Mouse (Mus musculus): ENCODE measurements around the gene Tmem30c.

Tmem30c gene

DNA sequence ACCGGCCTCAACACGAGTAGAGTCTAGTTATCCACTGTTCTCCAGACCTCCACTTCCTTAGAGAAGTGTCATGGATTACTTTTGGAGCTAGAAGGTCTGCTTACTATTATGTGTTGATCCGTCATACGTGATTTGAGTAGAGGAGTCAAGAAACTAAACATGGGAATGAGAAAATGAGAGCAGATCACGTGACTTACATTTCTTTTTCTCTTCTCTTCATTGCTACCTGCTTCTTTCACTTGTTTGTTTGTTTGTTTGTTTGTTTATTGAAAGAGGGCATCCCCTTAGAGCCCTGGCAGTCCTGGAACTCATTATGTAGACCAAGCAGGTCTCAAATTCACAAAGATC lies 49.8 kb downstream of the Tmem30c start:
- CTCF ChIA-PET: interaction anchor here (1.6 to 2.2 kb wide), 2 partner anchors 155 to 351 kb away, joined by 4 to 11 read pairs; no protein-coding TSS in a partner anchor

- CTCF ChIA-PET: interaction anchor here (0.7 kb wide), 1 partner anchor 56 kb away, joined by 3 read pairs; no protein-coding TSS in a partner anchor
Measured at GRCm38 (mm10) chr16:57235871-57236510, 56.7 kb downstream of the Tmem30c start.

DNA sequence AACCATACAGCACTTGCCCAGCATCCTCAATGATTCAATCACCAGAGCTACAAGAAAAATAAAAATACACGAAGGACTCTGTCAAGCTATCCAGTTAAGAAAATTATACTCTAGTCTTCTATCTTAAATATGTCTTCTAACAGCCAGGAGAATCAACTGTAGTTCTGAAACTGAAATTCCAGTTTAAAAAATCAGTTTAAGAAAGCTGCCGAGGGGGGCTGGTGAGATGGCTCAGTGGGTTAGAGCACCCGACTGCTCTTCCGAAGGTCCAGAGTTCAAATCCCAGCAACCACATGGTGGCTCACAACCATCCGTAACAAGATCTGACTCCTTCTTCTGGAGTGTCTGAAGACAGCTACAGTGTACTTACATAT lies 60.7 kb downstream of the Tmem30c start:
- CTCF ChIA-PET: interaction anchor here (0.6 to 0.7 kb wide), 2 partner anchors 121 to 1042 kb away, joined by 3 to 11 read pairs; partner anchors contain the start of gene Filip1l

GRCm38 (mm10) chr16:57231089-57231936 lies 61.4 kb downstream of the Tmem30c start, which contains the start of gene Tbc1d23:
Tbc1d23 (minus strand) TSS chr16:57231504.
- CTCF ChIA-PET: interaction anchor here (0.6 to 0.7 kb wide), 3 partner anchors 121 to 1041 kb away, joined by 3 to 11 read pairs (median 4); partner anchors contain the start of gene Filip1l

DNA sequence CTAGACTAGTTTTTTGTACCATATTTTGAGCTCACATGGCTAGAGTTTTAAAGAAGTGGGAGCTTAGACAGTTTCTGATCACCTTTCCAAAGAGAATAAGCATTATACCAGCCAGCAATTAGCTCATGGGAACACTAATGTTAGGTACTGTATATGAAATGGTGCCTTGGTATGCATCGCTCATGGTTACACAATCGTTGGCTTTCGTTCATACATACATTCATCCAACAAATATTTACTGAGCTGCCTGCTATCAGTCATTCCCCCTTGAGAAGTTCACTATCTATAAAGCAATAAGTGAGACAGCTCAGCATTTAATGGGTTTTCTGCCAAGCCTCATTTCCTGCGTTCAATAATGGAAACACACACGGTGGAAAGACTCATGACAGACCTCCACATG lies 66.2 kb downstream of the Tmem30c start:
- CTCF ChIA-PET: no interaction called here

DNA sequence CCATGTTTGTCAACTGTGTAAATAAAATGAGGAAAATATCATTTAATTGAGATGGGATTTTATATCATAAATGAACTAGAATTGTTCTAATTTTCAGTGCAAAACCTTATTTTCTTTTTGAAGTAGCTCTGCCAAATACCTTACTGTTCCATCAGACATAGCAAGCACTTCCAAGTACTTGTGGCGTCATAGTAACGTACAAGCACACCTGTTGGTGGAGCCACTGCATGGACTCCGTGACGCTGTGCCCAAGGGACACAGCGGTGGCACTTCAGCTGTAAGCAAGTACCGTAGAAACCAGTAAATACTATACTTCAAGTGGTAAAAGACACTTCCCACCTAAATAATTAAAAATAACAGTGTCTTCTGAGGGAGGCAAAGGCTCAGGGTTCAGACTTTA lies 72.3 kb downstream of the Tmem30c start:
- CTCF ChIA-PET: no interaction called here
